Mouse (Mus musculus) right cerebral cortex, postnatal 4 days (tissue): ENCODE measurements around the gene Btbd16.

ENCODE experiments used
- DNase-seq: peaks from one replicate; pipeline ENCODE4 v3.0.0-alpha.2; 2022

Gene Btbd16

DNA sequence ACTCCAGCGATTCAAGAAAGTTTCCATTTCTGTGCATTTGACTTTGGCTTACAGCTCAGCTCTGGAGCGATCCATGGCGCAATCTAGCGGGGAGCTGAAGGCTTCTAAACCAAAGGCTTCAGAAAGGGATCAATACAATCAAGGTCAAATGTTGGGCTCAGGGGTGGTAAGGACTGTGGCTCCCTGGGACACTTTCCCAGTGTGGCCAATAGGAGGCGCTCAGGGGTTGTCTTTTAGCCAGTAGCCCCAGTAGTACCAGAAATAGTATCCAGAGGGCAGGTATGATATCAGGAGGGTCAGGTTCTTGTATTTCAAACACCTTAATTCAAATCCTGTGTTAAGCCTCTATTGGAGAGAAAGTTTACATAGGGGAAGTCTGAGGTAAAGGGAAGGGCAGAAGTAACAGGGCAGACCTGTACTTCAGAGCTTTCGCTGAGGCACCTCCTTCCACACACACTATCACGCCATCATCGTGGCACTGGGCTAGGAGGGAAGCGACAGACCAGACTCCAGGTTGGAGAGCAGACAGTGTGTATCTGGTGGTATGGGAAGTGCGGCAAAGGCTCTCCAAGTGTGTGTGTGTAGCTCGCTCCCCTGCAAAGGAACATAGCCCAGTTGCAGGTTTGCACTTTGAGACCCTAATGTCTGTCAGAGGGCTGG is 568 bp upstream of the Btbd16 start:
- no peak for DNase-seq

DNA sequence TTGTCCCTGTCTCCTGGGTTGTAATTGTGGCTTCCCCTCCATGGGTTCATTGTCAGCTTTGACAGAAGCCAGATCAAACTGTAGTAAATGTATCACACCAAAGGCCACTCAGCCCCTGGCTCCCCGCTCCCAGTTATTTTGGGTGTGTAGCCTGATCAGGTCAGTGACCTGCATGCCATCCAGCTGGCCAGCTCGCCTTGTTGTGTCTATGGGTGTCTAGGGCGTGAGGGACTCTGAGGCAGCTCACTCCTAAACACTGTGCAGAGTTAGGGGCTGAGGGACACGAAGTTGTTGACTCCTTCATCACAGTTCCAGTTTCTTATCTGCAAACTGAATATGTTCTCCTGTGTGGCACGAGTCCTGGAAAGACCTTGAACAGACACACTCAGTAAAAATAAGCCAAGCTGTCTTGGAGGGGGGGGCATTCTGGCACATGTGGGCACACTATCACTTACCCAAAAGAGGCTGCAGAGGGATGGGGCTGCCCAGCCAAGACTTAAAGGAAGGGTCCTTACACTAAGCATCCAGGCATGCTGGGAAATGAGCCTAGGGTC is 7.1 kb downstream of the Btbd16 start:
- DNase-seq: no peak

DNA sequence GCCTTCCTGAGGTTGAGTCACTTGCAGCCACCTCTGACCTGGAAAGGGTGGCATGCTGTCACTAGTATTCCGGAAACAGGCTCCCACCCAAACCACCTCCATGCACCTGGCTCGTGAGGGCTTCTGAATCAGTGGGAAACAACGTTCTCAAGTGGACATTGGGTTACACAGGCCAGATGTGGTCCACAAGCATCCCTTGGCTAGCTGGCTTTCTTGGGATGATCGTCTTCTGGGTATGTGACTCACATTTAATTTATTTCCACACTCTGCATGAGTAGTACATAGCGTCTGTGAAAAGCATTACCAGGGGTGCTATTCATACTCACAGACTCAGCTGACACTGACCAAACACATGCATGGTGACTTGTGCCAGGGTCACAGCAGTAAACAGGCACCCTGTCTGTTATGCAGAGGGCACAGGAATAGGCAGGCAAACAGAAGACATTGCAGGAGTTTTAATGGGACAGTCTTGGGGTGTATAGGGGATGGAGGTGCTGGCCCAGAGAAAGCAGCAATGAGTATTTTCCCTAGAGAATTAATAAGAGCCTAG is 8.7 kb downstream of the Btbd16 start:
- no peak for DNase-seq

DNA sequence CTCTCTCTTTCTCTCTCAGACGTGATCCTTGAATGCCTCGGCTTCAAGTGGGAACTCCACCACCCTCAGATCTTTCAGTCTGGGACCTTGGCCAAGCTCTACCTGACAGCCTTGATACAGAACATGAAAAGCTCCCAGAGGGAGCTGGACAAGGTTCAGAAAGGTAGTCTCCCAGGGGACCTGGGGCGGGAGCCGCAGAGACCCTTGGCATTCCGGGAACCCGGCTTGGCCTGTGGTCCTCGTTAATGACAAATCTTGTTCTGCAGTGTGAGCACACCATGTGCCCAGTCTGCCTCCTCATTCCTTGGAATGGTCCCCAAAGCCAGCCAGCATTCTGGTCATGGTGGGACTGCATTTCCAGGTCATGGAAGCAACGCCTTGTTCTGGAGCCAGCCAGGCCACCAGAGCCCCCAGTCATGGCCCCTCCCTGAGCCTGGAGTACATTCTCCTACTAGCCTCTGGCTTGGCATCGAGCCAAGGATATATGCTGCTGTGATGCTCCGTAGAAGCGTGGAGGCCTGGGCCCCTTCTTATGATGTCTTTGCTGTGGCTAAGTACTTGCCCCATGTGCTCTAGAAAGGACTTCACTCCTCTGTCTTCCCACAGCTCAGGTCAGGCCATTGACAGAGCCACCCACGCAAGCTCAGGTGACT is 12.2 kb downstream of the Btbd16 start:
- no peak for DNase-seq

DNA sequence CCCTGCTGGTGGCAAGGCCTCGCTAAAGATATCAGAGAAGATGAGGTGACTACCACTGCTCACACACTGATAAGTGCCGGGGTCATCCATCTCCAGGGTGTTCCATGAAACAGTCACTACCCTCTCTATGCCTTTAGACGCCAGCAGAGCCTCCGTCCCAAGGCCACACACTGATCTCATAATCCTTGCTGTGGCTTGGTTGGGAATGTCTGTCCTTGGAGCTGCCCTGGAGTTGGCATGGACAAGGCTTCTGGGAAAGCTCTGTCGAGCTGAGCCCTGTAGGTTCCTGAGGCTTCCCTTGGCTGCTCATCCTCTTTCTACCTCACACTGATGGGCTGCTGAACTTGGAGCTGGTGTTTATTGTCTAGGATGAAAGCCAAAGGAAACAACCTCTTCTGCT is 12.8 kb downstream of the Btbd16 start:
- DNase-seq: no peak

DNA sequence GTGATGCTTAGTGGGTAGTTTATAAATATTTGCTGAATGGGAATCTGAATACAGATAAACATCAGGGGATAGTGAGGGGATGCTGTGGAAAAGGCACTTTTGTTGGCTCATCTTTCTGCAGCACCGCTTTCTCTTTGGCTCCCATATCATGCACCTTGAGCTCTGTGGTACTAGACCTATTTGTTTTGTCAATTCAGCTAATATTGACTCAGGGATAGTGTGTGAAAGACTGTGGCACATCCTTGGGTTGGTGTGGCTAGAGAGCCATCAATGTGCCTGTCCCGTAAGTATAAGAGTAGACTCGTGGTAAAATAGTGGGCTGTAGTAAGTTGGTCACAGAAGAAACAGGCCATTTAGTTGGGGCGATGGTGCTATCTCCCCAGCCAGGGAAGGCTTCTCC is 13.7 kb downstream of the Btbd16 start:
- no peak for DNase-seq

DNA sequence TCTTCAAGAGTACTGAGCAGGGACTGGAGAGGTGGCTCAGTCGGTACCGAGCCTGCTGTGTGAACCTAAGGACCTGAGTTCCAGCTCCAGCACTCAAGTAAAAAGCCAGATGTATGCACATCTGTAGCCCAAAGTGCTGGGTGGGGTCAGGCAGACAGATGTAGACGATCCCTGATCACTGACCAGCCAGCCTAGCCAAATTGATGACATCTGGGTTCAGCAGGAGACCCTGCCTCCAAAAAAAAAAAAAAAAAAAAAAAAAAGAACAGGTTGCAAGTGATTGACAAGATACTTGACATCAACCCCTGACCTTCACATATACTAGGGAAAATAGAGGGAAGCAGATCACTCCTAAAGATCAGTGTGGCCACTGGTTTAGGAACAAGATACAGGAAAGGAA is 15.1 kb downstream of the Btbd16 start:
- no peak for DNase-seq

DNA sequence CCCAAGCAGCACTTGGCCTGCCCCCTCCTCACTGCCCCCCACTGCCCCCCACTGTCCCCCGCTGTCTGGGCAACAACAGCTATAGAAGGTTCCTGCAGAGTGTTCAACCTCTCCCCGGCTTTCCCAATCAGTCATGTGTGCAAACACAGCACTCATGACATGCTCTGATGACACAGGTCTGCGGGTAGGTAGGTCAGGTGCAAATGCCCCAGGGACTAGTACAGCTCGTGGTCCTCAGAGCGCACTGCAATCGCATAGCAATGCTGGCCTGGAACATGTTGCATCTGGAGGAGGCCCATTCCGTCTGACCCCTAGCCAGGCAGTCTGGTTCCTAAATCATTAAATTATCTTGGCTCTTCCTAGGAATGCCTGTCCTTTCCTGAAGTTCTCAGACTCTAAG is 15.6 kb downstream of the Btbd16 start:
- DNase-seq: no peak

DNA sequence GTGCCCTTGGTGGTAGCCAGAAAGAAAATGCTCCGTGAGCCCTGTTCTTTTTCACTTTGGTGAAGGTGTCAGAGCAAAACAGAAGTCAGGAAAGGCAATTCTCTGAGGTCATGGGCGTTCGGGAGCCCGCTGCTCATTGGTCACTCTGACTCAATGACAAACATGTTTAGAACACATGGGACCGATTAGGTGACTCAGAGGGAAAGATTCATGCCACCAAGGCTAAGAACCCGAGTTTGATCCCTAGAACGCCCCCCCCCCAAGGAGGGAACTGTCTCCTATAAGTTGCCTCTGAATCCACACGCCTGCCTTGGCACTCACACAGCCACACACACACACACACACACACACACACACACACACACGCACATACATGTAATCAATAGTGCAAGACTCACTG is 19.8 kb downstream of the Btbd16 start:
- DNase-seq: no peak

DNA sequence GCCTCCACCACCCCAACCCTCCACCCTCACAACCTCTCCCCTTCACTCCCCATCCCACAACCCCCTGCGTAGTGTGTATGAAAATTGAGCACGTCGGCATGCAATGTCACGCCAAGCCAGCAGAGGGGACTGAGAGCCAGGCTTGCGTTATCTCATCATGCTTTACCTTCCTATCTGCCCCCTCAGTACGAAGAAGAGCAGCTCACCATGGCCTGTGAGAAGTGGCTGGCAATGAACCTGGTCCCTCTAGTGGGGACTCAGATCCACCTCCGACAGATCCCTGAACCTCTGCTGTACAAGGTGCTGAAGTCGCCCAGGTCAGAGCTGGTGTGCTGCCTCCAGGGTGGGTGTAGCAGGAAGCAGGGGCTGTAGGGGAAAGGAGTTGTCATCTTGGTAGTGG is 22.9 kb downstream of the Btbd16 start:
- no peak for DNase-seq

DNA sequence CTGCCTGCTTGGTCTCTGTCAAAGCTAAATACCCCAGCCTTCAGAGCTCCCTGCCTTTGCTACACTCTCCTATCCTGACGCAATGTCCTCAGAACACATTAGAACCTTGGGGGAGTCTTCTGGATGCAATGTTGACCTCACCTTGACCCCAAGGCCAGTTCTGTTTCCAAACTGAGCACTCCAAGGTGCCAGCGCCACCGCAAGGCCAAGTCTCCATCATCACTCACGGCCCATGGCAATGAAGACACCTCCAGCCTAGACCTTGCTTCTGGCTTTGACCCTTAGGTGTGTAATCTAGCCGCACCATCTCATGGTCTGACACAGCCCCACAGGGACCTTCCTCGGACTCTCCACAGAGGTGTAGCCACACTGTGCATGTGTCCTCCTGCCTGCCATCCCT is 23.7 kb downstream of the Btbd16 start:
- no peak for DNase-seq

DNA sequence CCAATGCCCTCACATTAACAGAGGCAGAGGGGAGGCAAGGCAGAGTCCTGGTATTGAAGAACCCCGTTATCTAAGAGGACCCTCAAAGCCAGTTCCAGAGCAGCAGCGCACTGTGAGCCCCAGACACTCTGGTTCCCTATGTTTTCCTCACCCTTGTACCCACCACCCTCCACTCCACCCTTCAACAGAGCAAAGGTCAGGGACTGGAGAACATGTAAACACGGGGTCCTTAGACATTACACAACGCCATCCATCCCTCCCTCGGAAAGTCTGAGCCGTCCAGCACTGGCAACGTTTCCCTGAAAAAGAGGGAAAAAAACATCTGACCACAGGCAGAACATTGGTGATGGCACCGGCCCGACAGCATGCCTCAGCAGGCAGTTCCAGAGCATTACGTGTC is 25.5 kb downstream of the Btbd16 start:
- DNase-seq: no peak

DNA sequence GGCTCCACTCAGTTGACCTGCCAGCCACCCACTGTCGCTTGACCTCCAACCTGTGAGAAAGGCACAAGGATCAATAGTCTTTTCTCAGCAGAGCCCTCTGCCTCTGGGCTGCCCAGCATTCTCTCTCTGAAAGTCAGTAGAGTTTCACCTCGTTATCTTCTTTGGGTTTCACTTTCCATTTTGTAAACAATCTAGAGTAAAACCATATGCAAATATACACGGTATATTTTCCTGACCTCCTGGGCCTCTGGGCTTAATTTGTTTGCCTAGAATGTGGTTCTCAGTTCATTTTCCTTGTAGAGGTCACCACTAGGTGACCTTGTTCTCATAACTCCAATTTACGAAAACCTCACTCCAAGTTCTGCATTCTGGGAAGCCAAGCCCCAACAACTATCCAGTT is 26.8 kb downstream of the Btbd16 start:
- DNase-seq: no peak

DNA sequence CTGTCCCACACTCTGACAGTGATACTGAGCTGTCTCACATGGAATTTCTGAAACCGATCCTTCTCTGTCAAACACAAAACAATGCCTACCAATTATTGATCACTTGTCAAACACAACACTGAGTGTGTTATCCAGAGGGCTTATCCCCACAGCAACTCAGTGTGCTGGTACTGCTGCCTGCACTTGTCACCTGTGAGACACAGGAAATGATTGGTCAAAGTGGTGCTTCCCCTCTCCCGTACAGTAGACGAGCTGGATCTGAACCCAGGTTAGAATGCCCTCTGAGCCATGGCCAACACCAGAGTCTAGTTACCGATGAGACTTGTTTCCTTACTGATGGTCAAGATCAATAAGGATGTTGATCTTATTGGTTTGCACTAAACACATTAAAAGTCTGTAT is 27.9 kb downstream of the Btbd16 start:
- no peak for DNase-seq

DNA sequence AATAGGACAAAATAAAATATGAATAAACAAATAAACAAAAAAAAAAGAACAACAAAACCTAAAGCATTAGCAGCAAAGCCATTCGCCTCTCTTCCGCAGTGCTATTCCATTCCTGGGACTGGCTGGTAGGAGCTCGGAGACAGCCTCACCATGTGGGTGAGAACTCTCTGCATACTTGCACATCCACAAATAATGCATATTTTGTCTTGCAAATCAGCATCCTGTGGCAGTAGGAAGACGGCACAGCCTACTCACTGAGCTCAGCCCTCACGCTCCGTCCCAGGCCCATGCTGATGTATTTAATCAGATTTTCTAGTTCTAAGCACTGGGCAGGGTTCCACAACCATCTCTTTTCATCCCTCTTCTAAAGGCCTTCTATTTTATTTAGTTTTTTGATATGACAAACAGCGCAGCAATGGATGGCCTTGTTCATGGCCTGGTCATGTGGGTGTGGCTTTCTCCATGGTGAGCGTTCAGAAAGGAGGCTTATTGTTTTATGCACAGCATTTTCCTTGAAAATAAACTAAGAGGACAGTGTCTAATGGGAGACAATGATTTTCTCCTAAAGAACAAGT is 29.5 kb downstream of the Btbd16 start:
- DNase-seq: no peak

DNA sequence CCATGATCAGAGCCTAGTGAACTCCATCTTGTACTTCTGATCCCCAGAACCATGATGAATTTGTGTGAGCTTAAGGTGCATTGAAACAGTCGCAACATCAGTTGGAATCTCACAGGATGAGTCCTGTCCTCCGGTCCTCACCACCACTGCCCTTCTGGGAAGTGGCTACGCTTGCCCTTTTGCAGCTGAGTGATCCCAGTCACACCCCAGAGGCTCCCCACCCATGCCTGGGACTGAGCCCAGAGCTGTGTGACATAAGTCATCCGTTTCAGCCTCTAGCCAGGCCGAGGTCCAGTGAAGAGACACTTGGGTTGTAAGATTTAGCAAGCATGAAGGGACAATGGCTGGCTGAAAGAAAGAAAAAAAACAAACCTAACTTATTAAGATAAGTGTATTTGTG is 31.1 kb downstream of the Btbd16 start:
- no peak for DNase-seq

DNA sequence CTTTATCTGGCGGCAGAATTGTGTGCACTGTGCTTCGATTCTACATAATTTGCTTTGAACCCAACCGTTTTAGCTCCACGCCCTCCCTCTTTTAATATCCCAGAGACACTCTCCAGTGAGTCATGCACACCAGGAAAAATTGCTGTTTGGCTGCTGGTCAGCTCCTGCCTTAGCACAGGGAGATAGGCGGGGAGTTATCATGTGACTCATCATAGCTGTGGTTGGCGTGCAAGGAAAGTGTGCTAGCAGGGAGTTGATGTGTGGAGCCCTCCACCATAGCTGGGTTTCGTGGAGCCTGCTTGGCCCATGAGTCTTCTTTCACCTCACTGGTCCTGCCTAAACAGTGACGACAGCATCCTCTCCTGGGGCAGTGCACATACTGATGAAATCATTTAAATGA is 33.9 kb downstream of the Btbd16 start:
- no peak for DNase-seq

DNA sequence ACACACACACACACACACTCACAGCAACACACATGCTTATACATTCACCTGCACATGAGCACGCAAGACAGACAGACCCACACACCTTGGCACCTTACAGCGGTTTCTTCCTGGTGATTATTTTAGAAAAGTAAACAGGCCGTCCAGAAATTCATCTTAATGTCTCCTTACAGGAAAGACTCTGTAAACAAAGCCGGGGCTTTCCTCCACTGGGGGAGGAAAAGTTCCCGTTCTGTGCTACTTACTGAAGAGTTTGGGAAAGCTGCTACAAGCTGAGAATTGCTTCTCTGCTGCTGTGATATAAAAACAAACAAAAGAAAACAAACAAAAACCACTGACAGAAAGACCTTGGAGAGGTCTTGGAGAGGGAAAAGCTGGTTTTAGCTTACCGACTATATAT is 34.8 kb downstream of the Btbd16 start:
- DNase-seq: no peak

DNA sequence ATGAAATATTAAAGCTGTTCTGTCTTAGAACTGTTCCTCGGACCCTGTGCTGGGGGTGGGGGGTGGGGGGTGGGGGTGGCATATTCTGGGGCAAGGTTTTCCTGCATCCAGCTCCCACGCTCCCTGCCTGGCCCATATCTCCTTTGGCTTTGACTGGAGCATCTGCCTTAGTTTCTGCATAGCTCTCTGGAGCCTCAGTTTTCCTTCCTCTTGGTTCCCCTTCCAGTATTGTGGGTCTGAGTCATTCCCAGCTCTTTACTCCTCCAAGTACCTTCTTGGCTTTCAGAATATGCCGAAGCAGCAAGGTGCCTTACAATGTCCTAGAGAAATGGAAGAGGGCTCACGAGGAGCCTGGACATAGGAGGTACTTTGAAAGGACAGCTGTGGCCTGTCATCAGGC is 36.4 kb downstream of the Btbd16 start:
- DNase-seq: no peak

DNA sequence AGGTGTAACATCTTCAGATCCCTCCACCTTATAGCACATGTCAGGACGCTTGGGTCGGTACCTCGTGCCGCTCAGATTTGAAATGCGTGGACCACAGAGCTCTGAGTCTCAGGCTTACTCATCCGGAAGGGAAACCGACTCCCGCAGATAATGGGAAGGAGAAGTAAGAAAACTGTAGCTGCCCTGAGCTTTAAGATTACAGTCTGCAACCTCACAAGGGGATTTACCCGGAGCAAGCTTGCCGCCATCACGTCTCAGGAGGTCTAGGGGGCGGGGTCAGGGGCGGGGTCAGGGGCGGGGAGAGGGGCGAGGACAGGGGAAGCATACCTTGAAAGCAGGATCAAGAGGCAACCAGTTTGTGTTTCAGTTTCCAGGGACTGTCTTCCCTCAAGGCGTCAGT is 38.5 kb downstream of the Btbd16 start:
- DNase-seq: no peak

DNA sequence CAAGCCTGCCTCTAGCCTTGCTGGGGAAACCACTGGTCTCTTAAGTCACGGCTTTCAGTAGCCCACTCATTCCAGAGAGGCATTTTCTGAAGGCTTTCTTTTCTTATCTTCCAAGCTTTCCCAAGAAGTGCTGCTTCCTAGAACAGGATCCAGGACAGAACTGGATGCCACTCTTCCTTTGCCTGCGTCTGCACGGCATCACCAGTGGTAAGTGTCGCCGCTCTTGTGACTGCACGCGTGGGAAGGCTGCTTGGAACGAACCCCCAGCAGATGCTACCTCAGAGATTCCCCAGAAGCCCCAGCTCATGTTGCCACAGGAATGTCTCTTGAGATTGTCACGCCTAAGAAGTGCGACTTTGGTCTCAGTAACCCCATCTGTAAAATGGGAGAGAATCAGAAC is 41.7 kb downstream of the Btbd16 start:
- DNase-seq: no peak

DNA sequence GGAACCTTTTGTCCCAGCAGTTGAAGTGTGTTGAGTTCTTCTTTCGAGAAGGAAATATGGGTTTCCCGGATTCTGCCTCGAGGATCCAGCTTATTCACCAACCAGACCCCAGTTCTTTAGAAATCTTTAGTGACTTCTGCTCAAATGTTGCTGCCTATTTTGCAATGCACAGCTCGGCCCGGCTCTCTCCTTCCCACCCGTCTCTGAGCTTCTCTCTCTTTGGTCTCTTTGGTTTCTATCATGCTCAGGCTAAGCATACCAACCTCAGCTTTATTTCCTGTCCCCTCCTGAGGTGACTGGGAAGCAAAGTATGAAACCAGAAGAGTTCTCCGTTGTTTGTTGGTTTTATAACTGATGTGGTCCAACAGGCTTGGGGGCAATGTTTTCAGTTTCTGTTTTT is 42.4 kb downstream of the Btbd16 start:
- no peak for DNase-seq

DNA sequence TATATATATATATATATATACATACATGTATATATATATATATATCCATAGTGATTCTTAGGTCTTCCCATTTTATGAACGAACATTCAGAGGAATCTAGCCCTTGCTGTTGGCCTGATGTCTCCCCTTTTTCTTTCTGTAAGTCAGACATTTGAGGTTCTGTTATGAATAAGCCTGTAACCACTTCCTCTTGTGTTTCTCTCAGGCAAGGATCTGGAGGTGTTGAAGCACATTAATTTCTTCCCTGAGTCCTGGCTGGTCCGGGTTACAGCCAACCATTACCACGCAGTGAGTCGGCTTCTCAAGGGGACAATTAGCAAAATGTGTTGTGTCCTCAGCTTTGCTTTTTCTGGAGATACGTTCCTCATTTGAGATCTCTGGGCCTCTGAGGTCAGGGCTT is 44.9 kb downstream of the Btbd16 start:
- DNase-seq: no peak

DNA sequence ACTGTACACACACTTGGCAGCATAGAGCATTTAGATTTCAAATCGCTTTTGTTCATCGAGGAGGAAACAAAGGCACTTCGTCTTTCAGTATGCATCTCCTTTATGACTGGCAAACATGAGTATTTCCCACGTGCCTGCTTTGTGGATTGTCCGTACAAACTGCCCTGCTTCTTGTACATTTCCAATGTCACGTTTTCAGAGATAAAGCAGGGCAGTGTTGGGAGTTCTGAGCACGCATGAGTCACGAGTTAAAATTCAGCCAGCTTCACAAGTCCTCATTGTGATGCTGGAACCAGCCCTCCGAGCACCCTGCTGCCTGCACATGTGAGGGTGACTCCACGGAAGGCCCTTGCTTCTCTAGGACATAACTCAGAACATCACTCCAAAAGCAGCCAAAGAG is 45.8 kb downstream of the Btbd16 start:
- no peak for DNase-seq
